In the genomic region with DNA sequence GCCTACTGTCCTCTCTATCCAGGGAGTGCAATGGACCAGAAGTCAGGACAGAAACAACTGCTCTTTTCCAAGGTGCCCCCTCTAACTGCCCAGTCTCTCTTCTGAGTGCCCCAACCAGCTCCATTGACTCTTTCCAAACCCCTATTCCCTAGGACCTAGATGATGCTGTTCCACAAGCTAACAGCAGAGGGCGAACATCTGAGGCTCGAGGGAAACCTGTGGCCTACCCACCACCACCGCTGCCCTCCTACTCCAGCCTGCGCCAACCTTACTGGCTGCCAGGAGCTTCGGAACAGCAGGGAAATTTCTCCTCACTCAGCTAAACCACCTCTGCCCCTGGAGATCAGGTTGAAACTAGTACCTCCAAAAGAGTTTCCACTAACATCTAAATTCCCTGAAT, we compare ENCODE assay signal across 8 mouse cellular contexts. TPM values are rescaled to one million over a fixed set of nuclear protein-coding genes. Genes with fewer than 3 reads are reported as not detected.
A peak's percentile ranks its signal among the peaks of the same experiment; 100 is the strongest.
DNase-seq lines count a peak whose midpoint lies in the region; ATAC-seq and TF ChIP-seq lines count a peak whose summit lies in the region.

No protein-coding gene starts in this region.

- peak; percentile 62 for TF ChIP-seq CTCF in C2C12 (IDR thresholded peaks at IDR 0.05; ENCODE audit: control insufficient read depth, insufficient read depth, insufficient read length)
- TF ChIP-seq CTCF in midbrain, postnatal 0 days (IDR thresholded peaks at IDR 0.05) = peak; percentile 87

- H3K9ac ChIP-seq in intestine, embryonic 16.5 days (ENCODE audit: low read depth, low read length) = no peak overlapping the region
- H3K9ac ChIP-seq in midbrain, postnatal 0 days (replicated peaks; ENCODE audit: low read length, poor library complexity, severe bottlenecking) = no peak overlapping the region

- DNase-seq in R1 (ENCODE audit: low read depth, low spot score) = peak; percentile 80
- DNase-seq in cerebellum, postnatal 10 days = peak; percentile 89 to 90
- DNase-seq in limb, embryonic 10.5 days (ENCODE audit: low spot score) = peak; percentile 76
- peak; percentile 89 for DNase-seq in midbrain, postnatal 0 days (ENCODE audit: low spot score)
- DNase-seq in testis, postnatal 14 days (ENCODE audit: low spot score) = peak; percentile 39

- no peak overlapping the region for H3ac ChIP-seq in C2C12 (ENCODE audit: control insufficient read depth, insufficient read length, low read depth)

- WGBS in intestine, embryonic 16.5 days = 17% methylated on average over 5 of the region's 5 CpGs
- WGBS in limb, embryonic 10.5 days = 36% methylated on average over 5 of the region's 5 CpGs
- WGBS in midbrain, postnatal 0 days = 4% methylated on average over 5 of the region's 5 CpGs

- H3K4me1 ChIP-seq in intestine, embryonic 16.5 days (ENCODE audit: control insufficient read depth, insufficient read depth, low read length) = peaks cover 9% of the 10 kb centered on the region
- H3K4me1 ChIP-seq in limb, embryonic 10.5 days = peaks cover 18% of the 10 kb centered on the region
- peaks cover 22% of the 10 kb centered on the region for H3K4me1 ChIP-seq in midbrain, postnatal 0 days (ENCODE audit: insufficient read depth, low read length)

- H3K79me3 ChIP-seq in C2C12 (ENCODE audit: low read depth) = no peaks in the 10 kb centered on the region

- no peak overlapping the region for H3K4me3 ChIP-seq in C2C12 (ENCODE audit: insufficient read depth, poor library complexity, severe bottlenecking)
- no peak overlapping the region for H3K4me3 ChIP-seq in intestine, embryonic 16.5 days (ENCODE audit: low read length)
- no peak overlapping the region for H3K4me3 ChIP-seq in limb, embryonic 10.5 days
- no peak overlapping the region for H3K4me3 ChIP-seq in midbrain, postnatal 0 days (ENCODE audit: low read depth, low read length)

- ATAC-seq in frontal cortex, adult (ENCODE audit: low TSS enrichment) = peak; percentile 83
- peak; percentile 66 for ATAC-seq in intestine, embryonic 16.5 days
- peak; percentile 42; the same call in 1 of the 2 replicates for ATAC-seq in midbrain, postnatal 0 days (ENCODE audit: low FRiP score)

- H3K4me2 ChIP-seq in intestine, embryonic 16.5 days (ENCODE audit: low read depth, low read length) = no peak overlapping the region
- H3K4me2 ChIP-seq in midbrain, postnatal 0 days (ENCODE audit: low read depth, low read length, poor library complexity, severe bottlenecking) = no peak overlapping the region

- H3K27me3 ChIP-seq in C2C12 (ENCODE audit: control insufficient read depth, insufficient read depth, insufficient read length) = no peaks in the 10 kb centered on the region
- no peaks in the 10 kb centered on the region for H3K27me3 ChIP-seq in intestine, embryonic 16.5 days (replicated peaks; ENCODE audit: control insufficient read depth, insufficient read depth, low read length)
- no peaks in the 10 kb centered on the region for H3K27me3 ChIP-seq in limb, embryonic 10.5 days (ENCODE audit: low read depth, poor library complexity, severe bottlenecking)
- H3K27me3 ChIP-seq in midbrain, postnatal 0 days (ENCODE audit: insufficient read depth, low read length) = no peaks in the 10 kb centered on the region

- no peaks in the 10 kb centered on the region for H3K9me3 ChIP-seq in intestine, embryonic 16.5 days (ENCODE audit: control insufficient read depth, low read length)
- H3K9me3 ChIP-seq in limb, embryonic 10.5 days (replicated peaks) = no peaks in the 10 kb centered on the region
- no peaks in the 10 kb centered on the region for H3K9me3 ChIP-seq in midbrain, postnatal 0 days (ENCODE audit: low read length)

- H3K27ac ChIP-seq in intestine, embryonic 16.5 days (ENCODE audit: low read length) = no peak overlapping the region
- no peak overlapping the region for H3K27ac ChIP-seq in limb, embryonic 10.5 days
- no peak overlapping the region; the same call in 1 of the 2 replicates for H3K27ac ChIP-seq in midbrain, postnatal 0 days (ENCODE audit: low read depth, low read length)

- peaks cover 6% of the 10 kb centered on the region for H3K36me3 ChIP-seq in C2C12 (ENCODE audit: control insufficient read depth, insufficient read depth)
- H3K36me3 ChIP-seq in intestine, embryonic 16.5 days (ENCODE audit: control insufficient read depth, insufficient read depth, low read length) = peaks cover 11% of the 10 kb centered on the region
- peaks cover 77% of the 10 kb centered on the region for H3K36me3 ChIP-seq in limb, embryonic 10.5 days
- H3K36me3 ChIP-seq in midbrain, postnatal 0 days (ENCODE audit: insufficient read depth, low read length) = peaks cover 51% of the 10 kb centered on the region

- no peaks in the 10 kb centered on the region for H3K79me2 ChIP-seq in C2C12 (ENCODE audit: control insufficient read depth, insufficient read depth)

TF ChIP-seq in C2C12, 6 proteins besides CTCF, POLR2A, EP300 and RAD21:
- TF ChIP-seq MYOD1 (IDR thresholded peaks at IDR 0.05; ENCODE audit: control insufficient read depth, insufficient read length, low read depth) = no peak
- TF ChIP-seq USF1 (IDR thresholded peaks at IDR 0.05; ENCODE audit: low read depth) = no peak
- no peak for TF ChIP-seq CEBPB (IDR thresholded peaks at IDR 0.05; ENCODE audit: low read depth)
- no peak for TF ChIP-seq MAX (IDR thresholded peaks at IDR 0.05)
- no peak for TF ChIP-seq FOSL1 (IDR thresholded peaks at IDR 0.05; ENCODE audit: insufficient read depth, low read length, poor library complexity, severe bottlenecking)
- TF ChIP-seq MYOG (IDR thresholded peaks at IDR 0.05; ENCODE audit: control insufficient read depth, extremely low read depth, insufficient read length) = no peak

RNA-seq across cellular contexts. Expression of a gene that starts 16.2 kb away (rescaled TPM):
- polyA plus RNA-seq in C2C12 (2012; fragmentation: generic; extraction: Trizol) = 5.7 TPM
- polyA plus RNA-seq in intestine, embryonic 16.5 days (2015; fragmentation: Nextera tagmentation; extraction: Ambion mirVana) = 6.1 and 6.8 TPM in 2 replicates
- polyA plus RNA-seq in limb, embryonic 10.5 days (2016; fragmentation: Nextera tagmentation; extraction: Ambion mirVana) = 28.3 and 29.9 TPM in 2 replicates
- 85.8 and 115 TPM in 2 replicates for total RNA-seq in midbrain, postnatal 0 days (2014; rRNA removed)
- 43.1 and 44.2 TPM in 2 replicates for polyA plus RNA-seq in midbrain, postnatal 0 days (2015; fragmentation: Nextera tagmentation; extraction: Ambion mirVana)

RNA-seq across cellular contexts. Expression of a gene that starts 45.3 kb away (rescaled TPM):
- polyA plus RNA-seq in C2C12 (2012; fragmentation: generic; extraction: Trizol) = not detected
- polyA plus RNA-seq in intestine, embryonic 16.5 days (2015; fragmentation: Nextera tagmentation; extraction: Ambion mirVana) = 0.09 TPM in 1 of 2 replicates, not detected in the other
- polyA plus RNA-seq in limb, embryonic 10.5 days (2016; fragmentation: Nextera tagmentation; extraction: Ambion mirVana) = not detected in 2 replicates
- 0.38 and 3.6 TPM in 2 replicates for total RNA-seq in midbrain, postnatal 0 days (2014; rRNA removed)
- 0.12 TPM in 1 of 2 replicates, not detected in the other for polyA plus RNA-seq in midbrain, postnatal 0 days (2015; fragmentation: Nextera tagmentation; extraction: Ambion mirVana)

Comparison
In these comparisons a context has a peak if more than half of its experiments do, and no peak if none do; other contexts are left out.
1. DNase-seq: peak in every context shown above with its lines; median percentile 90 in cerebellum, postnatal 10 days; 89 in midbrain, postnatal 0 days; 80 in R1; 76 in limb, embryonic 10.5 days; 39 in testis, postnatal 14 days.